Mouse (Mus musculus) embryonic facial prominence, embryonic 11.5 days (tissue): ENCODE measurements at regions not wholly inside any gene's neighbourhood (a gene's known extent, or its start where the extent isn't known, plus 50 kb on each side); places are given as distances from the start of the nearest gene placed in this dataset.
A peak's percentile ranks its signal among the peaks of the same experiment; 100 is the strongest.

Source experiments
- ATAC-seq: fragments of 200-750 bp; cut with Nextera tagmentation; replicated peaks from 2 replicates; pipeline ENCODE4 v1.8.0; 2017; ENCODE audit warnings: low read depth; ENCODE audit not compliant: insufficient number of reproducible peaks, low FRiP score, low TSS enrichment
- DNase-seq: peaks from one replicate; pipeline ENCODE4 v3.0.0-alpha.2; 2015; ENCODE audit warnings: low spot score
- H3K27ac ChIP-seq: fragments of 300-500 bp; sonication (generic); replicated peaks from 2 replicates; pipeline ENCODE4 v1.5.1; 2014; ENCODE audit warnings: mild to moderate bottlenecking, low read depth, low read length, control low read depth
- H3K27me3 ChIP-seq: fragments of 300-500 bp; sonication (generic); 2 replicates; pipeline ENCODE4 v1.6.1; 2014; ENCODE audit warnings: mild to moderate bottlenecking, low read length, moderate library complexity, mixed read lengths; ENCODE audit not compliant: control insufficient read depth, insufficient read depth
- H3K36me3 ChIP-seq: fragments of 300-500 bp; sonication (generic); replicated peaks from 2 replicates; pipeline ENCODE4 v1.6.1; 2014; ENCODE audit warnings: low read depth, mild to moderate bottlenecking, low read length, moderate library complexity, mixed read lengths; ENCODE audit not compliant: control insufficient read depth, insufficient read depth
- H3K4me1 ChIP-seq: fragments of 300-500 bp; sonication (generic); 2 replicates; pipeline ENCODE4 v1.6.1; 2014; ENCODE audit warnings: low read length, mixed read lengths; ENCODE audit not compliant: control insufficient read depth, insufficient read depth
- H3K4me2 ChIP-seq: fragments of 300-500 bp; sonication (generic); 2 replicates; pipeline ENCODE4 v1.6.1; 2014; ENCODE audit warnings: low read depth, mild to moderate bottlenecking, control low read depth, low read length, moderate library complexity
- H3K4me3 ChIP-seq: fragments of 300-500 bp; sonication (generic); 2 replicates; pipeline ENCODE4 v1.5.1; 2014; ENCODE audit warnings: low read depth, low read length, control low read depth
- H3K9ac ChIP-seq: fragments of 300-500 bp; sonication (generic); replicated peaks from 2 replicates; pipeline ENCODE4 v1.6.1; 2014; ENCODE audit warnings: mild to moderate bottlenecking, control low read depth, low read length
- H3K9me3 ChIP-seq: fragments of 300-500 bp; sonication (generic); replicated peaks from 2 replicates; pipeline ENCODE4 v1.6.1; 2016; ENCODE audit warnings: mild to moderate bottlenecking, low read length, inconsistent platforms, mixed read lengths; ENCODE audit not compliant: control insufficient read depth
- WGBS: fragments of 180-500 bp; shearing (Covaris S2); extraction: QIAGEN DNeasy Blood & Tissue Kit; methylation state at CpG from one replicate; pipeline ENCODE4 v1.1.7; 2014; 5-methylcytosine and 5-hydroxymethylcytosine counted together

DNA sequence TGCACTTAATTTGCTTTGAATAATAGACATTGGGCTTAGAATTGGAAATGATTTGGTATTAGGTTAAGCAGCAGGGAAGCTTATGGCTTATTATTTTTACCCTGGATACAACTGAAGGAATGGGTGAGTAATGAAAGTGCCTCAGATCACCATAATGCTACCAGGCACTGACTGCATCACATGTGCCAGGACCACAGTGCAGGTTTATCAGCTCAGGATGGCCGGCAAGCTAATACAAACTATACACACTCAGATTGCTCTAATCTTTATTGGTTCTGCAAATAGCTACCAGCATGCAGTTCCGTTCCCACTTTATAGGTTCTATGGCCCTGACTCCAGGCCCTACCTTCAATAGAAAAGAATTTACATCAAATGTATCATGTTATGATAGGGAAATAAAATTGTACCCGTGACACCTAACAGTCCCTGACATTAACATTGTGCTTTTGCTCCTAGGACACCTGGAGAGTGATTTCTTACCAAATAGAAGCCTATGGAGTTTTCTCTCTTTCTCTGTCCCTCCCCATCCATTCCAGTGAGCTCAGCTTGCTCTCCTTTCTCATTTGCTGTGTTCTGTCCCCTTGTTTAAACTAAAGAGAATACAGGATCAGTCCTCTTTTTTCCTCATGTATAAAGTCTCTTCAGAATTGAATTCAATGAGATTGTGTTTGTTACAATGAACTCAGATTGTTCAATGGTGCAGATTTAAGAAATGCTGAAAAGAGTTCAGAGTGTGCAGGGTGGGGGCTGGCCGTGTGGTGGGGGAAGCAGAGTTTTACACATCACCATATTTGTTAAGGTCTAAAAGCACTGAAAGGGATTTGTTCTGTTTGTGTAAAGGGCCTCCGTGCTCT is 121.3 kb upstream of the BC052040 start:
- Histone ChIP-seq H3K9ac (no peak overlapping the region), H3K4me3 (no peak overlapping the region), H3K27ac (no peak overlapping the region), H3K4me1 (no peaks in the 10 kb centered on the region), H3K36me3 (no peaks in the 10 kb centered on the region), H3K27me3 (no peaks in the 10 kb centered on the region), H3K4me2 (no peak overlapping the region), H3K9me3 (no peaks in the 10 kb centered on the region)
- DNase-seq (no peak), ATAC-seq (no peak)
- 67% methylated on average over 5 of the region's 5 CpGs for WGBS

DNA sequence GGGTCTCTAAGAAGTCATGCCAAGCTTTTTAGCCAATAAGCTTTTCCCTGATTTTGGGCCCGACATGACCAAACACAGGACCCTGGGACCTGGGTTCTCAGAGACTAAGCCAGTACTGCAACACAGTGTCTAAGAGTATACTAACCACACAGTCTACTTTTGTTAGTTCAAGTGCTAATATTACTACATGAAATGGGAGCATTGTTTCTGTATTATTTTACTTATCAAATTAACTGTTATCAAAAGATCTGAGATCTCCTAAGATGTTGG is 120.7 kb upstream of the BC052040 start:
- H3K9me3 ChIP-seq = no peaks in the 10 kb centered on the region
- ATAC-seq (no peak), DNase-seq (no peak)
- H3K36me3 ChIP-seq = no peaks in the 10 kb centered on the region
- no peak overlapping the region for H3K9ac ChIP-seq
- no peak overlapping the region for H3K4me2 ChIP-seq
- 68% methylated on average over 1 of the region's 1 CpGs for whole genome bisulfite sequencing
- H3K27ac ChIP-seq = no peak overlapping the region
- H3K27me3 ChIP-seq = no peaks in the 10 kb centered on the region
- no peak overlapping the region for H3K4me3 ChIP-seq
- no peaks in the 10 kb centered on the region; the same call in 1 of the 2 replicates for H3K4me1 ChIP-seq

DNA sequence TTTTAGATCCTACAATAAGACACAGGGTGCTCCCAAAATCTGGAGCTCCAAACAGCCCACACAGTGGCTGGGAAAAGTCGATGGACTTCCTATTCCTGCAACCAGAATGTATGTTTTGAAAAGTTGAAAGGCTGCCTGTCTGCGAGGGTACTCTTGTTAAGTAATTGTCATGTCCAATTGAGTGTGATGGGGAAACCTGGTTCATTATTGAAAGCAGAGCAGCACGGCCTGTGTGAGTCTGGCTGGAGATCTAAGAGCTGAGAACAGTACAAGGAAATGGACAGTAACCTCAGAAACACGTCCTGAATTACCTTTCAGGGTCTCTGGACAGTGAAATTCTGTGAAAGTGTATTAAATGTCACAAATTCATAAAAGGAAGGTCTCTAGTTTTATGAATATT is 115.3 kb upstream of the BC052040 start:
- Histone ChIP-seq H3K9me3 (no peaks in the 10 kb centered on the region), H3K4me2 (no peak overlapping the region), H3K4me3 (no peak overlapping the region), H3K36me3 (no peaks in the 10 kb centered on the region), H3K27ac (no peak overlapping the region), H3K4me1 (no peaks in the 10 kb centered on the region; the same call in 1 of the 2 replicates), H3K9ac (no peak overlapping the region), H3K27me3 (no peaks in the 10 kb centered on the region)
- WGBS = 43% methylated on average over 4 of the region's 4 CpGs
- ATAC-seq (0 out of 2 replicates have a peak, but pooled peaks have one; percentile 52), DNase-seq (peak; percentile 67)

DNA sequence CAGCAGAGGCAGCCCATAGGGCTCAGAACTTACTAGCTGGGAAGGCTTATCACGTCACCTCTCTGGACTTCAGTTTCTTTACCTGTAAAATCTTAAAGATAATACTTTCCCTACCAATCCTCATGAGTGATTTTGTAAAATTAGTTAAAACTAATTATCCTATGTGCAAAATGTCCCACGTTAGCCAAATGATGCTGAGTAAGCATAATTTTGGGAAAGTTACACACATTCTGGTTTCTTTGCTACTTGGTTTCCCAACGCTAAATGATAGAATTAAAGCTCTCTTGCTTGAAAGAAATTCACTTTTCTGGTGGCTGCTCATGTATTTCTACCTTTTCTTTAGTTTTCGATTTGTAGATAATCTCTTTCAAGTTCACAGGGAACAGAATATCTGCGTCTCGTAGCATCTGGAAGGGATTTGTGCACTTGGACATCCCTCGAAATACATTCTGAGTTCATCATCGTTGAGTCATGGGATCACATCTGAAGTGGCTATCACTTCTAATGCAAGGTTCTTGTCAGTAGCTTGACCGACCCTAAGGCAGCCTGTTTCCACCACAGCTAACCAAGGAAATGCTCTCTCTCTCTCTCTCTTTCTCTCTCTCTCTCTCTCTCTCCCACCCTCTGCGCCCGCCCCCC is 114.3 kb upstream of the BC052040 start:
- ATAC-seq (no peak), DNase-seq (peak; percentile 55)
- 66% methylated on average over 11 of the region's 11 CpGs for WGBS
- Histone ChIP-seq H3K27ac (no peak overlapping the region), H3K9me3 (no peaks in the 10 kb centered on the region), H3K4me2 (no peak overlapping the region), H3K9ac (no peak overlapping the region), H3K27me3 (no peaks in the 10 kb centered on the region), H3K4me1 (no peaks in the 10 kb centered on the region; the same call in 1 of the 2 replicates), H3K36me3 (no peaks in the 10 kb centered on the region), H3K4me3 (no peak overlapping the region)

DNA sequence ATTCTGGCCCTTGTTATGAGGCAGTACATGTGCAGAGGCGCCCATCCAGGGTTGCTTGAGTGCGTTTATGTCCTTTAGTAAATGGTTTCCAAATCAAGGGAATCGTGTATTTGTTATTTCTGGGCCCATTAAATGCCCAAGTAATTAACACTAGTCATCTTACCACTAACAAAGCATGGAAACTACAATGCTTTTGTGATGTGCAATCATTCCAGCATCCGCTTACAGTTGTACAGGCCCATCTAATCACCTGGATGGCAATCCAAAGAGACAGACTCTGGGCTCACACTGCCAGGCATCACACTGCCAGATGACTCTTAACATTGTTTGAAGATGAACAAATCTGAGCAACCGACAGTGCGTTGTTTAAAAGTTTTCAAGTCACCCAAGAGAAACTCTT is 113.6 kb upstream of the BC052040 start:
- peak; percentile 25 for DNase-seq
- 65% methylated on average over 6 of the region's 6 CpGs for WGBS
- H3K4me2 ChIP-seq = no peak overlapping the region

DNA sequence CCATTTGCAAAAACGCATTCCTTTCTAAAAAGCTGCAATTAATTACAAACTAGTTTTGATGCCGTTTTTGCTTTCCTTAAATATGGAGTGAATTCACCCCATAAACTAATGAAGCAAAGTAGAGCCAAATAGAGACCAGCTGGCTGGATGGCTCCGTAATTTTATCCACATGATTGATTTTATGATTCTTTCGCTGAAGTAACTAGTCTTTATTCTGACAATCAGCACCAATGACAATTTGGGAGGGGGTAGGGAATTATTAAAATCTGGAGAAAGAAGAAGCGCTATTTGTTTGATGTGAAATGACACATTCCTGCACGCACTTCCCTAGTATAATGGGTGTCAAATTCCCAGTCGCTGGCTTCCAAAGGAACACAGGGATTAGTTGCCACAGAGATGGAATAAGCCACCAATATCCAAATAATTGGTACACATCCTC is 113.0 kb upstream of the BC052040 start:
- no peak for ATAC-seq
- H3K27me3 ChIP-seq = no peaks in the 10 kb centered on the region
- DNase-seq = peak; percentile 61
- H3K36me3 ChIP-seq = no peaks in the 10 kb centered on the region
- H3K4me2 ChIP-seq = no peak overlapping the region
- no peak overlapping the region for H3K27ac ChIP-seq
- H3K9ac ChIP-seq = no peak overlapping the region
- H3K4me1 ChIP-seq = no peaks in the 10 kb centered on the region; the same call in 1 of the 2 replicates
- H3K9me3 ChIP-seq = no peaks in the 10 kb centered on the region
- WGBS = 37% methylated on average over 7 of the region's 7 CpGs
- H3K4me3 ChIP-seq = no peak overlapping the region

More for the DNA sequence above, 113.6 kb upstream of the BC052040 start:
- no peaks in the 10 kb centered on the region; the same call in 1 of the 2 replicates for H3K4me1 ChIP-seq
- no peaks in the 10 kb centered on the region for H3K9me3 ChIP-seq
- no peaks in the 10 kb centered on the region for H3K36me3 ChIP-seq
- no peak overlapping the region for H3K4me3 ChIP-seq
- ATAC-seq = no peak
- no peak overlapping the region for H3K27ac ChIP-seq
- no peaks in the 10 kb centered on the region for H3K27me3 ChIP-seq
- no peak overlapping the region for H3K9ac ChIP-seq

DNA sequence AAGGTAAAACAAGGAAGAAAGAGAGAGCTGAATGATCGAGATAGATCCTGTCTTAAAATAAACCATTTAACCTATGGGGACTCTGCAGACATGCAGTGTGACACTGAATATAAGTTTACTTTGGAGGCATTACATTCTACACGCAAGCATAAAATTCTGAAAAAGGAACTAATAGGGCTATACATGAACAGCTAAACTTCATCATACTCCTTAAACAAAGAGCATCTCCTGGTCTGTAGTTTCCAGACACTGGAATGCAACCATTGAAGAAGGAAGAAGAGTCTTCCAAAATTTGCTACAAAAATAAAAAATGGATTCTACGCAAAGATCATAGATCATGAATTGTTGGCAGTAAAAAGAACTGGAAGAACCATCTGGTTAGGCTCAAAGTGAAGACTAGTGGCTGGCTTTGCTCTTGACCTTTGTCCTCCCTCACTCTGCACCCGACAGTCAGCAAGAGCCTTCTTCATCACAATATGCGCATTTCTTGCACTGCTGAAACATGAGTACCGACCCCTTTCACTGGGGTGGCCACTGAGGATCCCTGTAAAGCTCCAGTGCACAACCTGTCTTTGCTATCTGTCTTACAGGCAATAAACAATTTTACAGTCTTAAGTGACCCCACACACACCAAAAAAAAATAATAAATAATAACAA is 112.2 kb upstream of the BC052040 start:
- H3K4me3 ChIP-seq = no peak overlapping the region
- H3K27ac ChIP-seq = no peak overlapping the region
- no peaks in the 10 kb centered on the region for H3K27me3 ChIP-seq
- H3K4me2 ChIP-seq = no peak overlapping the region
- 54% methylated on average over 6 of the region's 6 CpGs for WGBS
- H3K9me3 ChIP-seq = no peaks in the 10 kb centered on the region
- ATAC-seq (no peak), DNase-seq (no peak)
- no peaks in the 10 kb centered on the region; the same call in 1 of the 2 replicates for H3K4me1 ChIP-seq
- H3K9ac ChIP-seq = no peak overlapping the region
- no peaks in the 10 kb centered on the region for H3K36me3 ChIP-seq

DNA sequence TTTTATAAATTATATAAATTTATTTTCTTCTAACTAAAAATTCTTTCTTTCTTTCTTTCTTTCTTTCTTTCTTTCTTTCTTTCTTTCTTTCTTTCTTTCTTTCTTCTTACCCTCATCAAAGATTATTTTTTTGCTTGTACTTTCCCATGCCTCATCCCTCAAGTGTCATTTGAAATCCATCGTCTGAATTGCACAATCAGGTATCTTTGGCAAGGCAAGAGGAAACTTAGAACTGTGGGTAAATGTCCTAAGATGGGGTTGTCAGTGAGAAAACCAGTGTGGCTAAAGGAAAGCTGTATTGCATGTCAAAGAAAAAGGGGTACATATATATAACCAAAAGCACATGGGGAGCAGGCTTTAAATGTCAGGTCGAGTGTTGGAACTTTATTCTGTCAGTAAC is 109.1 kb upstream of the BC052040 start:
- 77% methylated on average over 2 of the region's 2 CpGs for WGBS
- H3K4me2 ChIP-seq = no peak overlapping the region
- H3K27me3 ChIP-seq = no peaks in the 10 kb centered on the region
- no peak for ATAC-seq
- H3K9ac ChIP-seq = no peak overlapping the region
- no peaks in the 10 kb centered on the region for H3K4me1 ChIP-seq
- no peaks in the 10 kb centered on the region for H3K9me3 ChIP-seq
- DNase-seq = no peak
- no peaks in the 10 kb centered on the region for H3K36me3 ChIP-seq
- no peak overlapping the region for H3K4me3 ChIP-seq
- no peak overlapping the region for H3K27ac ChIP-seq
